Mouse (Mus musculus): ENCODE measurements around the gene Rfx2.

Rfx2 gene

GRCm38 (mm10) chr17:56780291-56780978 lies 50.4 kb downstream of the Rfx2 start:
- no peak for DNase-seq (ENCODE audit: low spot score in 2 of 2)

GRCm38 (mm10) chr17:56778779-56779362 lies 51.9 kb downstream of the Rfx2 start:
- DNase-seq (ENCODE audit: low spot score in 2 of 2), result no peak

GRCm38 (mm10) chr17:56777568-56777967 lies 53.2 kb downstream of the Rfx2 start:
- DNase-seq (ENCODE audit: low spot score in 2 of 2), result no peak

- no peak for DNase-seq (ENCODE audit: low spot score in 2 of 2)
These were observed 60.9 kb downstream of the Rfx2 start, which contains the start of gene Prr22 for GRCm38 (mm10) chr17:56769950-56770349. Prr22 (plus strand) TSS chr17:56770250.

GRCm38 (mm10) chr17:56768941-56769340 lies 61.9 kb downstream of the Rfx2 start:
- no peak for DNase-seq (ENCODE audit: low spot score in 2 of 2)

- no peak for DNase-seq (ENCODE audit: low spot score in 2 of 2)
These were observed 63.2 kb downstream of the Rfx2 start for GRCm38 (mm10) chr17:56767531-56768135.

- DNase-seq (ENCODE audit: low spot score in 2 of 2), result no peak
These were observed 64.0 kb downstream of the Rfx2 start for GRCm38 (mm10) chr17:56766631-56767405.

GRCm38 (mm10) chr17:56765431-56765830 lies 65.4 kb downstream of the Rfx2 start:
- DNase-seq (ENCODE audit: low spot score in 2 of 2), result no peak

GRCm38 (mm10) chr17:56764474-56765354 lies 66.1 kb downstream of the Rfx2 start, which contains the start of gene Dus3l:
Dus3l (plus strand) TSS chr17:56764757.
- peak; percentile 83 to 87 for DNase-seq (ENCODE audit: low spot score in 2 of 2)

GRCm38 (mm10) chr17:56763741-56764250 lies 67.0 kb downstream of the Rfx2 start:
- DNase-seq (ENCODE audit: low spot score in 2 of 2), result no peak

GRCm38 (mm10) chr17:56762769-56763731 lies 67.8 kb downstream of the Rfx2 start:
- no peak for DNase-seq (ENCODE audit: low spot score in 2 of 2)

- DNase-seq (ENCODE audit: low spot score in 2 of 2), result peak; percentile 75 to 84
These were observed 68.8 kb downstream of the Rfx2 start for GRCm38 (mm10) chr17:56761991-56762410.

- no peak for DNase-seq (ENCODE audit: low spot score in 2 of 2)
These were observed 69.7 kb downstream of the Rfx2 start for GRCm38 (mm10) chr17:56761077-56761476.

- no peak for DNase-seq (ENCODE audit: low spot score in 2 of 2)
These were observed 71.6 kb downstream of the Rfx2 start for GRCm38 (mm10) chr17:56759261-56759660.

- DNase-seq (ENCODE audit: low spot score in 2 of 2), result peak in 1 of 2 experiments; percentile 58
These were observed 72.7 kb downstream of the Rfx2 start for GRCm38 (mm10) chr17:56758132-56758531.

GRCm38 (mm10) chr17:56757416-56758123 lies 73.2 kb downstream of the Rfx2 start, which contains the start of gene Nrtn:
Nrtn (minus strand) TSS chr17:56757530.
- peak in 1 of 2 experiments; percentile 64 for DNase-seq (ENCODE audit: low spot score in 2 of 2)

- no peak for DNase-seq (ENCODE audit: low spot score in 2 of 2)
These were observed 74.0 kb downstream of the Rfx2 start for GRCm38 (mm10) chr17:56756703-56757399.

Data from frontal cortex, postnatal 10 days (tissue).